Mouse (Mus musculus) CD8-positive naive resting alpha-beta T cell, adult 2 months (primary cell): Measurements from ENCODE around the gene Zer1.

ENCODE experiments used
- DNase-seq, 2 experiments: peaks; one replicate each; pipeline ENCODE4 v3.0.0; 2022; ENCODE audit warnings: low read depth in 2 of 2, low spot score in 2 of 2

The Zer1 gene

GRCm38 (mm10) chr2:30128789-30129188, 4.4 kb upstream of the Zer1 start:
- peak; percentile 31 to 52 for DNase-seq

GRCm38 (mm10) chr2:30123729-30124471, 485 bp downstream of the Zer1 start:
- DNase-seq, result peak in 1 of 2 experiments; percentile 56

- no peak for DNase-seq
Observed at GRCm38 (mm10) chr2:30122766-30123165, 1.6 kb downstream of the Zer1 start.

GRCm38 (mm10) chr2:30120269-30120668, 4.1 kb downstream of the Zer1 start:
- no peak for DNase-seq

GRCm38 (mm10) chr2:30119641-30120051, 4.7 kb downstream of the Zer1 start:
- peak; percentile 21 to 59 for DNase-seq

- DNase-seq, result no peak
Observed at GRCm38 (mm10) chr2:30112564-30112963, 11.8 kb downstream of the Zer1 start.

GRCm38 (mm10) chr2:30111500-30111899, 12.9 kb downstream of the Zer1 start:
- DNase-seq, result no peak

GRCm38 (mm10) chr2:30108260-30108659, 16.1 kb downstream of the Zer1 start:
- no peak for DNase-seq

GRCm38 (mm10) chr2:30107646-30108045, 16.7 kb downstream of the Zer1 start:
- no peak for DNase-seq

GRCm38 (mm10) chr2:30106364-30106763, 18.0 kb downstream of the Zer1 start:
- peak; percentile 51 to 76 for DNase-seq

- no peak for DNase-seq
Observed at GRCm38 (mm10) chr2:30100214-30100613, 24.2 kb downstream of the Zer1 start.

GRCm38 (mm10) chr2:30095882-30096527, 28.4 kb downstream of the Zer1 start:
- peak; percentile 42 to 57 for DNase-seq

- no peak for DNase-seq
Observed at GRCm38 (mm10) chr2:30094208-30094588, 30.2 kb downstream of the Zer1 start.

- DNase-seq, result peak; percentile 97 to 98
Observed at GRCm38 (mm10) chr2:30093471-30094207, 30.7 kb downstream of the Zer1 start, which contains the start of gene Zdhhc12. Zdhhc12 (minus strand) TSS chr2:30093648.

- DNase-seq, result no peak
Observed at GRCm38 (mm10) chr2:30092280-30092918, 32.0 kb downstream of the Zer1 start.

- no peak for DNase-seq
Observed at GRCm38 (mm10) chr2:30091521-30091920, 32.9 kb downstream of the Zer1 start.

GRCm38 (mm10) chr2:30087310-30087709, 37.1 kb downstream of the Zer1 start:
- DNase-seq, result no peak

- DNase-seq, result no peak
Observed at GRCm38 (mm10) chr2:30084632-30085031, 39.8 kb downstream of the Zer1 start.

- no peak for DNase-seq
Observed at GRCm38 (mm10) chr2:30084113-30084512, 40.3 kb downstream of the Zer1 start.

- DNase-seq, result no peak
Observed at GRCm38 (mm10) chr2:30080181-30080800, 44.1 kb downstream of the Zer1 start.

GRCm38 (mm10) chr2:30078760-30079159, 45.6 kb downstream of the Zer1 start:
- no peak for DNase-seq
